Mouse (Mus musculus) testis, adult 2 months (tissue): ENCODE measurements around the gene Per1.

Experiments
- CTCF ChIP-seq: fragments of 200-500 bp; IDR thresholded peaks from 2 replicates; pipeline ENCODE4 v1.5.1; 2012; ENCODE audit warnings: low read depth, mild to moderate bottlenecking, inconsistent platforms, low read length, moderate library complexity; ENCODE audit not compliant: control insufficient read depth, insufficient read depth, insufficient replicate concordance
- POLR2A ChIP-seq: fragments of 200-500 bp; IDR thresholded peaks from 2 replicates; pipeline ENCODE4 v1.6.1; 2012; ENCODE audit warnings: low read depth, mild to moderate bottlenecking, inconsistent platforms, low read length, moderate library complexity; ENCODE audit not compliant: control insufficient read depth

- TF ChIP-seq CTCF (no peak), POLR2A (peak; percentile 79; the same call in 1 of the 2 replicates)
Measured at GRCm38 (mm10) chr11:69096987-69097900, 2.2 kb downstream of the Per1 start.
